Mouse (Mus musculus) olfactory bulb, adult 2 months (tissue): ENCODE data around the gene Rnft2.

Source experiments
- CTCF ChIP-seq: fragments of 200-500 bp; IDR thresholded peaks from 2 replicates; pipeline ENCODE4 v1.5.1; 2012; ENCODE audit warnings: low read depth, mild to moderate bottlenecking, low read length, moderate library complexity; ENCODE audit not compliant: insufficient read depth
- POLR2A ChIP-seq: fragments of 200-500 bp; IDR thresholded peaks from 2 replicates; pipeline ENCODE4 v1.6.1; 2012; ENCODE audit warnings: mild to moderate bottlenecking, low read depth, low read length, moderate library complexity; ENCODE audit not compliant: insufficient read depth

- TF ChIP-seq CTCF (no peak), POLR2A (no peak)
Observed at GRCm38 (mm10) chr5:118156976-118157375, 87.9 kb downstream of the Rnft2 start.
